Mouse (Mus musculus): ENCODE results near the gene Pon2. TPM values are rescaled to one million over a fixed set of nuclear protein-coding genes. Genes with fewer than 3 reads are reported as not detected.

The Pon2 gene
- total and polyA plus RNA-seq, 3 experiments = 36.5 to 94.6 (median 58.7) TPM

GRCm38 (mm10) chr6:5309595-5310197, 11.4 kb upstream of the Pon2 start:
- no peak for TF ChIP-seq GATA1 (IDR thresholded peaks at IDR 0.05; ENCODE audit: borderline replicate concordance, low read length)
- no peak for TF ChIP-seq GATA2 (IDR thresholded peaks at IDR 0.05; ENCODE audit: borderline replicate concordance, low read depth, low read length)
- TF ChIP-seq TAL1 (conservative IDR thresholded peaks at IDR 0.05; ENCODE audit: low read depth, low read length) = no peak
- no peak for TF ChIP-seq POLR2AphosphoS5 (IDR thresholded peaks at IDR 0.05; ENCODE audit: insufficient replicate concordance, low read depth, low read length)
- no peak for TF ChIP-seq CTCF (IDR thresholded peaks at IDR 0.05; ENCODE audit: low read depth, low read length)
- Histone ChIP-seq H3K4me3 (ENCODE audit: low read depth, low read length) (no peak overlapping the region), H3K27me3 (ENCODE audit: insufficient read depth, low read length) (no peaks in the 10 kb centered on the region), H3K4me1 (ENCODE audit: insufficient read depth, low read depth, low read length) (peaks cover 34% of the 10 kb centered on the region), H3K9me3 (replicated peaks) (no peaks in the 10 kb centered on the region), H3K36me3 (replicated peaks) (no peaks in the 10 kb centered on the region)
- no peak for ATAC-seq (ENCODE audit: extremely low read depth, insufficient number of reproducible peaks, low FRiP score, poor library complexity, severe bottlenecking)
- no peak for DNase-seq (ENCODE audit: low spot score)

GRCm38 (mm10) chr6:5305926-5306325, 7.7 kb upstream of the Pon2 start:
- DNase-seq (ENCODE audit: low spot score) (no peak), ATAC-seq (ENCODE audit: extremely low read depth, insufficient number of reproducible peaks, low FRiP score, poor library complexity, severe bottlenecking) (no peak)
- Histone ChIP-seq H3K36me3 (replicated peaks) (peaks cover 3% of the 10 kb centered on the region), H3K4me1 (ENCODE audit: insufficient read depth, low read depth, low read length) (peaks cover 26% of the 10 kb centered on the region), H3K27me3 (ENCODE audit: insufficient read depth, low read length) (no peaks in the 10 kb centered on the region), H3K9me3 (replicated peaks) (no peaks in the 10 kb centered on the region), H3K4me3 (ENCODE audit: low read depth, low read length) (no peak overlapping the region)
- TF ChIP-seq GATA1 (IDR thresholded peaks at IDR 0.05; ENCODE audit: borderline replicate concordance, low read length) = no peak
- TF ChIP-seq TAL1 (conservative IDR thresholded peaks at IDR 0.05; ENCODE audit: low read depth, low read length) = no peak
- no peak for TF ChIP-seq CTCF (IDR thresholded peaks at IDR 0.05; ENCODE audit: low read depth, low read length)
- TF ChIP-seq POLR2AphosphoS5 (IDR thresholded peaks at IDR 0.05; ENCODE audit: insufficient replicate concordance, low read depth, low read length) = no peak
- TF ChIP-seq GATA2 (IDR thresholded peaks at IDR 0.05; ENCODE audit: borderline replicate concordance, low read depth, low read length) = no peak

GRCm38 (mm10) chr6:5304956-5305355, 6.7 kb upstream of the Pon2 start:
- DNase-seq (ENCODE audit: low spot score) = no peak
- Histone ChIP-seq H3K9me3 (replicated peaks) (no peaks in the 10 kb centered on the region), H3K27me3 (ENCODE audit: insufficient read depth, low read length) (no peaks in the 10 kb centered on the region), H3K4me1 (ENCODE audit: insufficient read depth, low read depth, low read length) (peaks cover 35% of the 10 kb centered on the region), H3K4me3 (ENCODE audit: low read depth, low read length) (no peak overlapping the region), H3K36me3 (replicated peaks) (peaks cover 3% of the 10 kb centered on the region)
- TF ChIP-seq TAL1 (conservative IDR thresholded peaks at IDR 0.05; ENCODE audit: low read depth, low read length) (no peak), POLR2AphosphoS5 (IDR thresholded peaks at IDR 0.05; ENCODE audit: insufficient replicate concordance, low read depth, low read length) (no peak), GATA2 (IDR thresholded peaks at IDR 0.05; ENCODE audit: borderline replicate concordance, low read depth, low read length) (no peak), CTCF (IDR thresholded peaks at IDR 0.05; ENCODE audit: low read depth, low read length) (no peak), GATA1 (IDR thresholded peaks at IDR 0.05; ENCODE audit: borderline replicate concordance, low read length) (no peak)
- ATAC-seq (ENCODE audit: extremely low read depth, insufficient number of reproducible peaks, low FRiP score, poor library complexity, severe bottlenecking) = no peak

DNA sequence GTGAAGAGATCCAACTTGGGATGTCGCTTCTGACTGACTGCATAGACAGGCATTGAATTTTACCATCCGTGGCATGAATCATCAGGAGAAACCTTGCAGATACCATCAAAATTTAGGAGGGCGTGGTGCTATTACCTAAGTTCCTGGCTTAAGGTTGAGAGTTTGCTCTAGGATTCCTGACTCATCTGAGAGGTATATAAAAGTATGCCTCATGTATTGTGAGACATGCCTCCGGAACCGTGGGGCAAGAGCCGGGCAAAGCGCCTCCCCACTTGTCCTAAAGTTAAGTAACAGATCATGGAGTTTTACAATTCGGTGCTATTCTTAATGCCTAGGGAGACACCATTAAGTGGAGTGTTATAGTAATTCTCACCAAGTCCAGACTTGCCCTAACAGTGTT, 2.4 kb upstream of the Pon2 start:
- H3K4me1 ChIP-seq (ENCODE audit: insufficient read depth, low read depth, low read length) = peaks cover 46% of the 10 kb centered on the region
- TF ChIP-seq TAL1 (conservative IDR thresholded peaks at IDR 0.05; ENCODE audit: low read depth, low read length) (no peak), POLR2AphosphoS5 (IDR thresholded peaks at IDR 0.05; ENCODE audit: insufficient replicate concordance, low read depth, low read length) (no peak)
- no peak for ATAC-seq (ENCODE audit: extremely low read depth, insufficient number of reproducible peaks, low FRiP score, poor library complexity, severe bottlenecking)

DNA sequence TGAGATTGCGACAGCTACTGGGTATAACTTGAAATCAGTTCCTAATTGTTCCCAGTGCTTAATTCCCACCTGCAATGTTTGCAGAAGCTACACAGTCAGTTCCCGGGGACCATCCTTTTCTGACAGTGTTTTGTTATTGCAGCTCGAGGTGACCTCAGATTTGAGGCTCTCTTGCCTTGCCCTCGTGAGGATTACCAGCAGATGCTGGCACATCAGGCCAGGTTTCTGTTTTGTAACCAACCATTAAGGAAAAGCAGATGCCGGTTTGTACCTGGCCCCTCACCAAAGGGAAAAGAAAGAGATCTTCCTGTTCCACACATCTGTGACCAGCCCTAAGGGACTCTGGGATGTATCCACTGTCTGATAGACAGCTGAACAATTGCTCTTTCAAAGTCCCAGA, 1.3 kb upstream of the Pon2 start:
- Histone ChIP-seq H3K4me1 (ENCODE audit: insufficient read depth, low read depth, low read length) (peaks cover 46% of the 10 kb centered on the region), H3K9me3 (replicated peaks) (no peaks in the 10 kb centered on the region), H3K27me3 (ENCODE audit: insufficient read depth, low read length) (no peaks in the 10 kb centered on the region), H3K36me3 (replicated peaks) (peaks cover 15% of the 10 kb centered on the region), H3K4me3 (ENCODE audit: low read depth, low read length) (no peak overlapping the region)
- ATAC-seq (ENCODE audit: extremely low read depth, insufficient number of reproducible peaks, low FRiP score, poor library complexity, severe bottlenecking) (no peak), DNase-seq (ENCODE audit: low spot score) (no peak)
- no peak for TF ChIP-seq GATA1 (IDR thresholded peaks at IDR 0.05; ENCODE audit: borderline replicate concordance, low read length)

More for the DNA sequence above, 2.4 kb upstream of the Pon2 start:
- Histone ChIP-seq H3K36me3 (replicated peaks) (peaks cover 9% of the 10 kb centered on the region), H3K27me3 (ENCODE audit: insufficient read depth, low read length) (no peaks in the 10 kb centered on the region), H3K9me3 (replicated peaks) (no peaks in the 10 kb centered on the region), H3K4me3 (ENCODE audit: low read depth, low read length) (no peak overlapping the region)
- no peak for DNase-seq (ENCODE audit: low spot score)

DNA sequence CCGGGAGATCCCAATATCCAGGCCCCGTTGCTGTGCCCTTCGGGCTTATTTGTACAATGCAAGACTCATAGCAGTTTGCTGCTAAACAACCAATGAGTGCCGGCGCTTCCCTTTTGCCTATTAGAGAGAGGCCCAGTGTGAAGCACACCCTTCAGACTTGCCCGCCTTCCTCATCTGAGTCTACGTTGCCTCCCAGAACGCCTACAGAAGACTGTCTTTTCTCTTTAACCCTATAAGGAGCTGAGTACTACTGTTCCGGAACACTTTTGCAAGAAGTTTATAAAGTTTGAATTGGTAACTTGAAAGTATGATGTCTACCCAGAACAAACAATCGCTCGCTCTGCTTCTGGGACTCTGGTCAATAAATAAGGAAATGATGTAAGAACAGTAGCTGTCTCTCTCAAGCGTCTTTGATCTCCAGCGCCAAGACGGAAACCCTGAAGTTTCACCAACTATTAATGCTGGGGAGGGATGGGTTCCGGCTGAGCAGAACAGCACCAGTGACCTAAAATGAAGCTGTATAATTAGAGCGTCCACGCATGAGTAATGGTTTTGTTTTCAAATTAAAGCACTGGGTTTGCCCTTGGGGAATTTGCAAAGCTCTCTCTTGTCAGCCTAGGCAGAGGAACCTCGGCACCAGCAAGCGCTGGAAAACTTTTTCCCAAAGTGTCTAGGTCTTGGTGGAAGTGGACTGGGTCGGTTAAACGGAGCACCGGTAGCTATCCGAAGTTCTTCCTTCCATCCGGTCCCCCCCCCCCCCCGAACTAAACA, 749 bp downstream of the Pon2 start:
- H3K9me3 ChIP-seq (replicated peaks) = no peaks in the 10 kb centered on the region
- peaks cover 35% of the 10 kb centered on the region for H3K36me3 ChIP-seq (replicated peaks)
- H3K27me3 ChIP-seq (ENCODE audit: insufficient read depth, low read length) = no peaks in the 10 kb centered on the region
- ATAC-seq (ENCODE audit: extremely low read depth, insufficient number of reproducible peaks, low FRiP score, poor library complexity, severe bottlenecking) (peak; percentile 88), DNase-seq (ENCODE audit: low spot score) (peak; percentile 66)
- peaks cover 67% of the 10 kb centered on the region for H3K4me1 ChIP-seq (ENCODE audit: insufficient read depth, low read depth, low read length)
- peak overlapping the region; percentile 78 for H3K4me3 ChIP-seq (ENCODE audit: low read depth, low read length)
- no peak for TF ChIP-seq CTCF (IDR thresholded peaks at IDR 0.05; ENCODE audit: low read depth, low read length)
- TF ChIP-seq POLR2AphosphoS5 (IDR thresholded peaks at IDR 0.05; ENCODE audit: insufficient replicate concordance, low read depth, low read length) = no peak
- TF ChIP-seq GATA1 (IDR thresholded peaks at IDR 0.05; ENCODE audit: borderline replicate concordance, low read length) = no peak
- TF ChIP-seq TAL1 (conservative IDR thresholded peaks at IDR 0.05; ENCODE audit: low read depth, low read length) = no peak
- no peak for TF ChIP-seq GATA2 (IDR thresholded peaks at IDR 0.05; ENCODE audit: borderline replicate concordance, low read depth, low read length)

Measured in G1E (cell line).